Mouse (Mus musculus) heart, embryonic 15.5 days (tissue): Measurements from ENCODE around the gene Olfr544. TPM values are rescaled to one million over a fixed set of nuclear protein-coding genes. Genes with fewer than 3 reads are reported as not detected.
"Not testable (repeated sequence)": the region's sequence is repeated elsewhere in the genome, so short reads cannot be mapped to it uniquely, and the experiment has no call there.

Source experiments
- ATAC-seq: fragments of 200-750 bp; cut with Nextera tagmentation; replicated peaks from 2 replicates; pipeline ENCODE4 v1.8.0; 2017; ENCODE audit warnings: low read depth, moderate TSS enrichment; ENCODE audit not compliant: insufficient number of reproducible peaks, insufficient read depth, low FRiP score
- H3K27ac ChIP-seq: fragments of 300-500 bp; sonication (generic); 2 replicates; pipeline ENCODE4 v1.5.1; 2015; ENCODE audit warnings: mild to moderate bottlenecking, inconsistent platforms
- H3K27me3 ChIP-seq: fragments of 300-500 bp; sonication (generic); 2 replicates; pipeline ENCODE4 v1.6.1; 2015; ENCODE audit warnings: inconsistent platforms
- H3K36me3 ChIP-seq: fragments of 300-500 bp; sonication (generic); 2 replicates; pipeline ENCODE4 v1.6.1; 2015; ENCODE audit warnings: mild to moderate bottlenecking, inconsistent platforms
- H3K4me1 ChIP-seq: fragments of 300-500 bp; sonication (generic); replicated peaks from 2 replicates; pipeline ENCODE4 v1.6.1; 2015; ENCODE audit warnings: inconsistent platforms
- H3K4me2 ChIP-seq: fragments of 300-500 bp; sonication (generic); 2 replicates; pipeline ENCODE4 v1.6.1; 2015; ENCODE audit warnings: inconsistent platforms, mild to moderate bottlenecking, moderate library complexity
- H3K4me3 ChIP-seq: fragments of 300-500 bp; sonication (generic); 2 replicates; pipeline ENCODE4 v1.5.1; 2015; ENCODE audit warnings: mild to moderate bottlenecking, inconsistent platforms
- H3K9ac ChIP-seq: fragments of 300-500 bp; sonication (generic); 2 replicates; pipeline ENCODE4 v1.6.1; 2015; ENCODE audit warnings: mild to moderate bottlenecking, inconsistent platforms
- H3K9me3 ChIP-seq: fragments of 300-500 bp; sonication (generic); replicated peaks from 2 replicates; pipeline ENCODE4 v1.6.1; 2016; ENCODE audit warnings: inconsistent platforms
- WGBS: fragments of 180-500 bp; shearing (Covaris S2); methylation state at CpG from one replicate; pipeline ENCODE4 v1.1.7; 2015; ENCODE audit warnings: mixed read lengths; 5-methylcytosine and 5-hydroxymethylcytosine counted together
- polyA plus RNA-seq: library from polyadenylated mRNA; unstranded; fragments of >200 nt; fragmentation: Nextera tagmentation; extraction: Ambion mirVana; gene quantifications from 2 replicates; pipeline ENCODE4 v1.2.1, GENCODE M21; 2015

Gene Olfr544
- polyA plus RNA-seq, 1 experiment from 2014 or later = 0.05 TPM

- Histone ChIP-seq H3K4me2 (no peak overlapping the region), H3K9me3 (no peaks in the 10 kb centered on the region), H3K9ac (no peak overlapping the region), H3K36me3 (no peaks in the 10 kb centered on the region), H3K4me1 (no peaks in the 10 kb centered on the region), H3K4me3 (no peak overlapping the region), H3K27me3 (peaks cover 4% of the 10 kb centered on the region; the same call in 1 of the 2 replicates), H3K27ac (no peak overlapping the region)
- WGBS = 47% methylated on average over 3 of the region's 3 CpGs
- no peak; the same call in 1 of the 2 replicates for ATAC-seq
These were observed 18.7 kb upstream of the Olfr544 start for GRCm38 (mm10) chr7:102506848-102507247.

- Histone ChIP-seq H3K4me3 (no peak overlapping the region), H3K27ac (no peak overlapping the region), H3K36me3 (no peaks in the 10 kb centered on the region), H3K4me2 (no peak overlapping the region), H3K9ac (no peak overlapping the region), H3K27me3 (no peaks in the 10 kb centered on the region), H3K4me1 (no peaks in the 10 kb centered on the region), H3K9me3 (no peaks in the 10 kb centered on the region)
- 71% methylated on average over 5 of the region's 5 CpGs for WGBS
- ATAC-seq = no peak
These were observed 13.9 kb upstream of the Olfr544 start for GRCm38 (mm10) chr7:102501986-102502385.

GRCm38 (mm10) chr7:102499473-102499872, 11.4 kb upstream of the Olfr544 start, which contains the start of gene Olfr545:
Gene Olfr545 (minus strand): TSS chr7:102499573.
- no peak within 1 kb of the TSS for H3K9ac ChIP-seq
- H3K4me2 ChIP-seq = no peak within 1 kb of the TSS
- H3K36me3 ChIP-seq = no peaks in the 10 kb centered on the region
- no peaks in the 10 kb centered on the region for H3K9me3 ChIP-seq
- no peaks in the 10 kb centered on the region for H3K27me3 ChIP-seq
- H3K27ac ChIP-seq = no peak within 1 kb of the TSS
- 63% methylated on average over 3 of the region's 3 CpGs for WGBS
- H3K4me3 ChIP-seq = no peak within 1 kb of the TSS
- no peak for ATAC-seq
- no peaks in the 10 kb centered on the region for H3K4me1 ChIP-seq

GRCm38 (mm10) chr7:102494416-102494815, 6.3 kb upstream of the Olfr544 start:
- not testable (repeated sequence) for H3K9me3 ChIP-seq, H3K4me2 ChIP-seq, ATAC-seq, H3K4me3 ChIP-seq, H3K27ac ChIP-seq, H3K9ac ChIP-seq, H3K4me1 ChIP-seq, H3K36me3 ChIP-seq, H3K27me3 ChIP-seq
- WGBS = 35% methylated on average over 7 of the region's 7 CpGs

- ATAC-seq = no peak
- Histone ChIP-seq H3K9me3 (no peaks in the 10 kb centered on the region), H3K27ac (no peak overlapping the region), H3K27me3 (no peaks in the 10 kb centered on the region), H3K36me3 (no peaks in the 10 kb centered on the region), H3K9ac (no peak overlapping the region), H3K4me1 (no peaks in the 10 kb centered on the region), H3K4me3 (no peak overlapping the region), H3K4me2 (no peak overlapping the region)
- WGBS = 31% methylated on average over 1 of the region's 1 CpGs
These were observed 2.0 kb downstream of the Olfr544 start for GRCm38 (mm10) chr7:102486105-102486504.

- not testable (repeated sequence) for H3K4me3 ChIP-seq, H3K4me1 ChIP-seq, H3K4me2 ChIP-seq, H3K9me3 ChIP-seq, H3K9ac ChIP-seq, H3K27me3 ChIP-seq, H3K27ac ChIP-seq, ATAC-seq, H3K36me3 ChIP-seq
- WGBS = 66% methylated on average over 8 of the region's 8 CpGs
These were observed 3.3 kb downstream of the Olfr544 start for GRCm38 (mm10) chr7:102484766-102485165.

GRCm38 (mm10) chr7:102483665-102484064, 4.4 kb downstream of the Olfr544 start:
- WGBS = 40% methylated on average over 2 of the region's 2 CpGs
- Histone ChIP-seq H3K4me1 (peaks cover 7% of the 10 kb centered on the region), H3K4me2 (no peak overlapping the region), H3K9ac (no peak overlapping the region), H3K36me3 (no peaks in the 10 kb centered on the region), H3K27me3 (no peaks in the 10 kb centered on the region), H3K9me3 (no peaks in the 10 kb centered on the region), H3K27ac (no peak overlapping the region), H3K4me3 (no peak overlapping the region)
- no peak for ATAC-seq

- no peaks in the 10 kb centered on the region for H3K27me3 ChIP-seq
- WGBS = 94% methylated on average over 4 of the region's 4 CpGs
- H3K9me3 ChIP-seq = no peaks in the 10 kb centered on the region
- H3K27ac ChIP-seq = no peak within 1 kb of the TSS
- no peak within 1 kb of the TSS for H3K9ac ChIP-seq
- H3K4me1 ChIP-seq = peaks cover 7% of the 10 kb centered on the region
- H3K36me3 ChIP-seq = no peaks in the 10 kb centered on the region
- no peak within 1 kb of the TSS for H3K4me2 ChIP-seq
- no peak for ATAC-seq
- no peak within 1 kb of the TSS for H3K4me3 ChIP-seq
These were observed 6.5 kb downstream of the Olfr544 start, which contains the start of gene Olfr543 for GRCm38 (mm10) chr7:102481579-102481978. Gene Olfr543 (minus strand): TSS chr7:102481679.

- no peak overlapping the region for H3K4me3 ChIP-seq
- ATAC-seq = no peak
- H3K9ac ChIP-seq = no peak overlapping the region
- no peaks in the 10 kb centered on the region for H3K9me3 ChIP-seq
- no peaks in the 10 kb centered on the region for H3K27me3 ChIP-seq
- H3K36me3 ChIP-seq = no peaks in the 10 kb centered on the region
- peaks cover 7% of the 10 kb centered on the region for H3K4me1 ChIP-seq
- H3K4me2 ChIP-seq = no peak overlapping the region
- no peak overlapping the region for H3K27ac ChIP-seq
- WGBS = 45% methylated on average over 4 of the region's 4 CpGs
These were observed 7.3 kb downstream of the Olfr544 start for GRCm38 (mm10) chr7:102480821-102481220.

- H3K4me1 ChIP-seq = peaks cover 7% of the 10 kb centered on the region
- no peaks in the 10 kb centered on the region for H3K36me3 ChIP-seq
- H3K9me3 ChIP-seq = no peaks in the 10 kb centered on the region
- no peak overlapping the region for H3K4me2 ChIP-seq
- 50% methylated on average over 5 of the region's 5 CpGs for WGBS
- H3K27ac ChIP-seq = no peak overlapping the region
- no peak for ATAC-seq
- H3K27me3 ChIP-seq = no peaks in the 10 kb centered on the region
- no peak overlapping the region for H3K4me3 ChIP-seq
- H3K9ac ChIP-seq = no peak overlapping the region
These were observed 8.6 kb downstream of the Olfr544 start for GRCm38 (mm10) chr7:102479368-102480078.

- Histone ChIP-seq H3K9ac (no peak overlapping the region), H3K4me2 (no peak overlapping the region), H3K27me3 (no peaks in the 10 kb centered on the region), H3K4me1 (peaks cover 7% of the 10 kb centered on the region), H3K4me3 (no peak overlapping the region), H3K9me3 (no peaks in the 10 kb centered on the region), H3K36me3 (no peaks in the 10 kb centered on the region), H3K27ac (no peak overlapping the region)
- WGBS = 73% methylated on average over 3 of the region's 3 CpGs
- no peak for ATAC-seq
These were observed 9.2 kb downstream of the Olfr544 start for GRCm38 (mm10) chr7:102478926-102479325.

GRCm38 (mm10) chr7:102478425-102478824, 9.7 kb downstream of the Olfr544 start:
- Histone ChIP-seq H3K4me2 (no peak overlapping the region), H3K36me3 (no peaks in the 10 kb centered on the region), H3K27me3 (no peaks in the 10 kb centered on the region), H3K27ac (no peak overlapping the region), H3K4me3 (no peak overlapping the region), H3K4me1 (peaks cover 7% of the 10 kb centered on the region), H3K9me3 (no peaks in the 10 kb centered on the region), H3K9ac (no peak overlapping the region)
- 85% methylated on average over 4 of the region's 4 CpGs for WGBS
- ATAC-seq = no peak
